Mouse (Mus musculus) heart, postnatal 0 days (tissue): Measurements from ENCODE around the gene Arid1b. TPM values are rescaled to one million over a fixed set of nuclear protein-coding genes. Genes with fewer than 3 reads are reported as not detected.

Experiments used
- ATAC-seq: fragments of 200-750 bp; cut with Nextera tagmentation; 2 replicates; pipeline ENCODE4 v1.8.0; 2017; ENCODE audit warnings: low read depth, moderate number of reproducible peaks, moderate library complexity; ENCODE audit not compliant: insufficient read depth
- DNase-seq: peaks from one replicate; pipeline ENCODE4 v3.0.0-alpha.2; 2016; ENCODE audit warnings: low spot score
- H3K27ac ChIP-seq: fragments of 300-500 bp; sonication (generic); 2 replicates; pipeline ENCODE4 v1.5.1; 2014; ENCODE audit warnings: low read depth, mild to moderate bottlenecking
- H3K27me3 ChIP-seq: fragments of 300-500 bp; sonication (generic); 2 replicates; pipeline ENCODE4 v1.6.1; 2014; ENCODE audit warnings: low read length, mixed read lengths; ENCODE audit not compliant: control insufficient read depth, insufficient read depth
- H3K36me3 ChIP-seq: fragments of 300-500 bp; sonication (generic); replicated peaks from 2 replicates; pipeline ENCODE4 v1.6.1; 2014; ENCODE audit warnings: low read length, mixed read lengths; ENCODE audit not compliant: control insufficient read depth, insufficient read depth
- H3K4me1 ChIP-seq: fragments of 300-500 bp; sonication (generic); 2 replicates; pipeline ENCODE4 v1.6.1; 2014; ENCODE audit warnings: antibody characterized with exemption; ENCODE audit not compliant: control insufficient read depth, insufficient read depth
- H3K4me2 ChIP-seq: fragments of 300-500 bp; sonication (generic); 2 replicates; pipeline ENCODE4 v1.6.1; 2014; ENCODE audit warnings: low read depth, mild to moderate bottlenecking, low read length, moderate library complexity
- H3K4me3 ChIP-seq: fragments of 300-500 bp; sonication (generic); 2 replicates; pipeline ENCODE4 v1.5.1; 2014; ENCODE audit warnings: low read depth, low read length
- H3K9ac ChIP-seq: fragments of 300-500 bp; sonication (generic); replicated peaks from 2 replicates; pipeline ENCODE4 v1.6.1; 2014; ENCODE audit warnings: low read depth, low read length, mixed read lengths
- H3K9me3 ChIP-seq: fragments of 300-500 bp; sonication (generic); replicated peaks from 2 replicates; pipeline ENCODE4 v1.6.1; 2016; ENCODE audit warnings: low read length; ENCODE audit not compliant: control insufficient read depth
- CTCF ChIP-seq: IDR thresholded peaks from 2 replicates; pipeline ENCODE4 v1.5.1; 2016; ENCODE audit warnings: antibody characterized with exemption, control low read depth, low read depth
- EP300 ChIP-seq: IDR thresholded peaks from 2 replicates; pipeline ENCODE4 v1.6.1; 2016; ENCODE audit warnings: antibody characterized with exemption, low read depth
- WGBS: fragments of 180-500 bp; shearing (Covaris S2); extraction: QIAGEN DNeasy Blood & Tissue Kit; methylation state at CpG from one replicate; pipeline ENCODE4 v1.1.7; 2014; 5-methylcytosine and 5-hydroxymethylcytosine counted together
- polyA plus RNA-seq: library from polyadenylated mRNA; unstranded; fragments of >200 nt; fragmentation: Nextera tagmentation; extraction: Ambion mirVana; gene quantifications from 2 replicates; pipeline ENCODE4 v1.2.1, GENCODE M21; 2015
- total RNA-seq: library from RNA; depleted of rRNA; stranded (reverse); fragments of >200 nt; gene quantifications from 2 replicates; pipeline ENCODE4 v1.2.3, GENCODE M21; 2014; ENCODE audit warnings: low replicate concordance

The Arid1b gene
- total and polyA plus RNA-seq, 2 experiments from 2014 or later = 4.4 to 27.3 TPM

DNA sequence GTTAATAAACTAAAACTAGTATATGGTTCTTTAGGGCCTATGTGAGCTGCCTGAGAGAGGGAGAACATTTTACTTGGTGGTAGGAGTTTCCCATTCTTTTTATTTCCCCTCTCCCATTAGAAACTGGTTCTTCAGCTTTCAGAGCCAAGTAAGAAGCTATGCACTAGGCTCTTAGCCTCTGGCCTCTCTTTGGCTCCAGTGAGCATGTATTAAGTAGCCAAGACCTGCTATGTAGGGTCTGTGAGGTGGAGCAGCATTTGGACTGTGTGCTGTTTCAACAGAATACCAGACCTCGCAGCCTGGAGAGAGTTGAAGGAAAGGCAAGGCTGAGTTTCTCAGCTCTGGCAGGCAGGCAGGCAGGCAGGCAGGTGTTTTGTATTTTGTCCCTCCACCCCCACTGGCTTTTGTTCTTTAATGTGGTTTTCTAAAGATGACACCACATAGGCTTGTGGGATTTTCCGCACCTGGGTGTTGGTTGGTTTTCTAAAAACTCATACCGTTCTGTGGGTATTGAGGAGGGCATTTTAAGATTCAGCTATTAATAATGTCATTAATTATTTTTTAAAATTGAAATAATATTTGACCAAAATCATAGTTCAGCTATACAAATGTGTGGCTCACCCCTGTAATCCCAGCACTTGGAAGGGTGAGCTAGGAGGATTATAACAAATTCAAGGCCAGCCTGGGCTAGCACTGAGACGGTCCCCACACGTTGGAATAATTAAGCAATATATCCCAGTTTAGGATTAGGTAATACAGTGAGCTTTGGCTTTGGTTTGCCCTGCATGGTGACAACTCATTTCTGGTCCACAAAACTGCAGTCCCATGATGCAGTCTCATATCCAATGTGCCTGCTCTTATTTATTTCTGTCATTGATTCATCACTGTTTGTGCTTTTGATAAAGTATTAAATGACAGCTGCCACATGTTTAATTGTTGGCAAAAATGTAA is 132.0 kb downstream of the Arid1b start:
- Histone ChIP-seq H3K36me3 (no peaks in the 10 kb centered on the region), H3K9me3 (no peaks in the 10 kb centered on the region), H3K27ac (no peak overlapping the region), H3K9ac (no peak overlapping the region), H3K4me2 (no peak overlapping the region), H3K4me1 (0 out of 2 replicates have a peak, but pooled peaks cover 3% of the 10 kb centered on the region), H3K4me3 (no peak overlapping the region), H3K27me3 (no peaks in the 10 kb centered on the region)
- DNase-seq (no peak), ATAC-seq (no peak)
- no peak for TF ChIP-seq CTCF
- 84% methylated on average over 5 of the region's 5 CpGs for WGBS

DNA sequence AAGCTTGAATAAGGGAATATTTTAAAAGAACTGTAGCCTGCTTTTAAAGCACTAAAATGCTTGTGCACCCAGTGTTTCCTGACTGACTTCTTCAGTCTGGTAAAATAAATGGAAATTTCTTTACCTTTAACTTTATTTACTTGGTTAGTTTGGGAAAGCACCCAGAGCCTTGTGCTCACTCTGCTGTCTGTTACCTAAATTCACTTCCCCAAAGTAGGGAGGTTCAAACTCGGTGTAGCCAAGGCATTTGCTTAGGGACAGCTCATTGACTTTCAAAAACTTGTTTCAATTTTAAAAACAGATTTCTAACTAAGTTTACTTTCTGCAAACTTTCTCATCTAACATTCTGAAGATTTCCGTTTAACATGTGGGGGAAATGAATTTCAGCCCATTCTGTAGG is 135.5 kb downstream of the Arid1b start:
- no peak overlapping the region for H3K9ac ChIP-seq
- H3K4me1 ChIP-seq = peaks cover 3% of the 10 kb centered on the region; the same call in 1 of the 2 replicates
- no peaks in the 10 kb centered on the region for H3K27me3 ChIP-seq
- no peak overlapping the region for H3K4me2 ChIP-seq
- 0 out of 2 replicates have a peak, but pooled peaks cover 7% of the 10 kb centered on the region for H3K36me3 ChIP-seq
- H3K27ac ChIP-seq = no peak overlapping the region
- DNase-seq (no peak), ATAC-seq (no peak)
- no peak for TF ChIP-seq EP300
- TF ChIP-seq CTCF = no peak
- WGBS = 89% methylated on average over 2 of the region's 2 CpGs
- H3K9me3 ChIP-seq = no peaks in the 10 kb centered on the region
- H3K4me3 ChIP-seq = no peak overlapping the region

GRCm38 (mm10) chr17:5130116-5130515 is 136.0 kb downstream of the Arid1b start:
- 80% methylated on average over 4 of the region's 4 CpGs for WGBS
- Histone ChIP-seq H3K9me3 (no peaks in the 10 kb centered on the region), H3K4me3 (no peak overlapping the region), H3K27ac (no peak overlapping the region), H3K4me1 (peaks cover 3% of the 10 kb centered on the region; the same call in 1 of the 2 replicates), H3K27me3 (no peaks in the 10 kb centered on the region), H3K4me2 (no peak overlapping the region), H3K36me3 (0 out of 2 replicates have a peak, but pooled peaks cover 7% of the 10 kb centered on the region), H3K9ac (no peak overlapping the region)
- DNase-seq (no peak), ATAC-seq (no peak)
- TF ChIP-seq CTCF (no peak), EP300 (no peak)

- no peak overlapping the region for H3K4me3 ChIP-seq
- 0 out of 2 replicates have a peak, but pooled peaks cover 7% of the 10 kb centered on the region for H3K36me3 ChIP-seq
- H3K4me1 ChIP-seq = no peaks in the 10 kb centered on the region; the same call in 1 of the 2 replicates
- DNase-seq = no peak
- H3K27ac ChIP-seq = no peak overlapping the region
- no peaks in the 10 kb centered on the region for H3K9me3 ChIP-seq
- no peak overlapping the region for H3K9ac ChIP-seq
- H3K4me2 ChIP-seq = no peak overlapping the region
- TF ChIP-seq CTCF (no peak), EP300 (no peak)
- WGBS = 87% methylated on average over 6 of the region's 6 CpGs
- no peak for ATAC-seq
- no peaks in the 10 kb centered on the region for H3K27me3 ChIP-seq
These were observed 137.6 kb downstream of the Arid1b start for GRCm38 (mm10) chr17:5131706-5132105.

GRCm38 (mm10) chr17:5132296-5132986 is 138.3 kb downstream of the Arid1b start:
- ATAC-seq = no peak
- Histone ChIP-seq H3K9me3 (no peaks in the 10 kb centered on the region), H3K4me1 (no peaks in the 10 kb centered on the region; the same call in 1 of the 2 replicates), H3K9ac (no peak overlapping the region), H3K4me2 (no peak overlapping the region), H3K36me3 (0 out of 2 replicates have a peak, but pooled peaks cover 7% of the 10 kb centered on the region), H3K27ac (no peak overlapping the region), H3K4me3 (no peak overlapping the region), H3K27me3 (no peaks in the 10 kb centered on the region)
- WGBS = 90% methylated on average over 14 of the region's 14 CpGs
- no peak for DNase-seq
- no peak for TF ChIP-seq EP300
- no peak for TF ChIP-seq CTCF
